Mouse (Mus musculus): ENCODE data around the gene Lama5. TPM values are rescaled to one million over a fixed set of nuclear protein-coding genes. Genes with fewer than 3 reads are reported as not detected.
A peak's percentile ranks its signal among the peaks of the same experiment; 100 is the strongest.

Gene Lama5
- polyA plus RNA-seq, 1 experiment from 2014 or later: 61.3 TPM

DNA sequence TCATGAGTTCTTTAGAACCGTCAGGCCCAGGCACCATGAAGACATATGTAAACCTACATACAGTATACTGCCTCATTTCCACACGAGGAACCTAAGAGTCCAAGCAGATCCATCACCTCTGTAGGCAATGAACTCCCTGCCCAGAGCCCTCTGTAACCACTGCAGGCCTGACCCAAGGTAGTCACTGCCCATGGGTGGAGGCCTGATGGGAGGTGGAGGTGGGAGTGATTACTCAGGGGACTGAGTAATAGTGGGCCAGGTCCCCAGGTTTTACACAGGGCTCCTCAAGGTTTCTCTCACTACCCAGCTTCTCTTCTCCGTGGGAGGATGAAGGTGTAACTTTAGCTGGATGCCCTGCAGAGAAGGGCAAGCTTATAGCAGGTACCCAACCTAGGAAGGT, 3.5 kb upstream of the Lama5 start:
- no peak for ATAC-seq (ENCODE audit: insufficient read depth, low FRiP score)
- peaks cover 48% of the 10 kb centered on the region for H3K4me1 ChIP-seq (ENCODE audit: control insufficient read depth, insufficient read depth, low read length)
- H3K9ac ChIP-seq (ENCODE audit: low read length): no peak overlapping the region
- peak overlapping the region; percentile 48; the same call in 1 of the 2 replicates for H3K27ac ChIP-seq (ENCODE audit: low read length)
- no peak overlapping the region for H3K4me2 ChIP-seq (ENCODE audit: low read depth, low read length)
- H3K4me3 ChIP-seq (replicated peaks; ENCODE audit: low read length): no peak overlapping the region
- no peaks in the 10 kb centered on the region for H3K9me3 ChIP-seq (replicated peaks; ENCODE audit: control insufficient read depth, low read length)
- 0 out of 2 replicates have a peak, but pooled peaks cover 2% of the 10 kb centered on the region for H3K27me3 ChIP-seq (ENCODE audit: control insufficient read depth, insufficient read depth, low read length)
- 63% methylated on average over 3 of the region's 3 CpGs for WGBS
- no peaks in the 10 kb centered on the region for H3K36me3 ChIP-seq (ENCODE audit: control insufficient read depth, insufficient read depth, low read length)

DNA sequence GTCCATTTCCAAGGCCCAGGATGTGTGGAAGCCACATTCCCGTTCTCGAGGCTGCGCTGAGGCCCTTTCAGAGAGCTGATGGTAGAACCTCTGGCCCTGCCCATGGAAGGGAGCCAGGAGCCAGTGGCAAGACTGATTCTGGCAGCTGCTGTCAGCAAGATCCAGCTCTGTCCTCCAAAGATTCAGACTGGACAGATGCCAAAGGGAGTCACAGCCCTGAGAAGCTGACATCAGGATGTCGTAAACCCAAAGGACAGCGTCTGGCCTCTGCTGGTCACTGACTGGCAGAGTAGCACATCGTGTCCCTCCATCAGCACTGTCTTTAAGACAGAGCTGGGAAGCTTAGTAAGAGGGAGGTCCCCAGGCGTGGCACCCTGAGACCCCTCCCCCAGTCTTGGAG, 2.9 kb upstream of the Lama5 start:
- peaks cover 47% of the 10 kb centered on the region for H3K4me1 ChIP-seq (ENCODE audit: control insufficient read depth, insufficient read depth, low read length)
- H3K4me3 ChIP-seq (replicated peaks; ENCODE audit: low read length): no peak overlapping the region
- 56% methylated on average over 7 of the region's 7 CpGs for WGBS
- ATAC-seq (ENCODE audit: insufficient read depth, low FRiP score): no peak
- H3K27ac ChIP-seq (ENCODE audit: low read length): peak overlapping the region; percentile 48
- peak overlapping the region; percentile 68; the same call in 1 of the 2 replicates for H3K9ac ChIP-seq (ENCODE audit: low read length)
- H3K9me3 ChIP-seq (replicated peaks; ENCODE audit: control insufficient read depth, low read length): no peaks in the 10 kb centered on the region
- H3K36me3 ChIP-seq (ENCODE audit: control insufficient read depth, insufficient read depth, low read length): no peaks in the 10 kb centered on the region
- 0 out of 2 replicates have a peak, but pooled peaks cover 2% of the 10 kb centered on the region for H3K27me3 ChIP-seq (ENCODE audit: control insufficient read depth, insufficient read depth, low read length)
- no peak overlapping the region for H3K4me2 ChIP-seq (ENCODE audit: low read depth, low read length)

DNA sequence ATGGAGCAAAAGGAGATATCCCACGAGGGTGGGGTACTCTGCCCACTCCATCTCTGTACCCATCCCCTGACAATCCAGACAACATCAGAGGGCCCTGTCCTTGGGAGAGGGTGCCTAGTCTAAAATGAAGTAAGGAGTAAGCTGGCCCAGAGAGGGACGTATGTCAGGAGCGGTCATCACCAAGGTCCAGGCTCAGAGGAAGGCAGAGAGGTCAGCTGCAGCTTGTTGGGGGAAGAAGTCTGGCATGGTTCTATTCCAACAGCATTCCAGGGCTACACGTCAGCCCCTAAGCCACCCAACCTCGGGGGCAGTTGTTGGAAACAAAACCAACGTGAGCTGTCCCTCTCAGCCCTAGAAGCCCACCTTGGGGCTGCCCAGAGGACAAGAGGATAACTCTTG, 2.4 kb upstream of the Lama5 start:
- no peak overlapping the region for H3K4me3 ChIP-seq (replicated peaks; ENCODE audit: low read length)
- peaks cover 42% of the 10 kb centered on the region for H3K4me1 ChIP-seq (ENCODE audit: control insufficient read depth, insufficient read depth, low read length)
- ATAC-seq (ENCODE audit: insufficient read depth, low FRiP score): no peak
- H3K4me2 ChIP-seq (ENCODE audit: low read depth, low read length): peak overlapping the region; percentile 54
- H3K27me3 ChIP-seq (ENCODE audit: control insufficient read depth, insufficient read depth, low read length): 0 out of 2 replicates have a peak, but pooled peaks cover 2% of the 10 kb centered on the region
- H3K9ac ChIP-seq (ENCODE audit: low read length): peak overlapping the region; percentile 68
- H3K27ac ChIP-seq (ENCODE audit: low read length): peak overlapping the region; percentile 48
- 49% methylated on average over 6 of the region's 6 CpGs for WGBS
- H3K36me3 ChIP-seq (ENCODE audit: control insufficient read depth, insufficient read depth, low read length): no peaks in the 10 kb centered on the region
- no peaks in the 10 kb centered on the region for H3K9me3 ChIP-seq (replicated peaks; ENCODE audit: control insufficient read depth, low read length)

DNA sequence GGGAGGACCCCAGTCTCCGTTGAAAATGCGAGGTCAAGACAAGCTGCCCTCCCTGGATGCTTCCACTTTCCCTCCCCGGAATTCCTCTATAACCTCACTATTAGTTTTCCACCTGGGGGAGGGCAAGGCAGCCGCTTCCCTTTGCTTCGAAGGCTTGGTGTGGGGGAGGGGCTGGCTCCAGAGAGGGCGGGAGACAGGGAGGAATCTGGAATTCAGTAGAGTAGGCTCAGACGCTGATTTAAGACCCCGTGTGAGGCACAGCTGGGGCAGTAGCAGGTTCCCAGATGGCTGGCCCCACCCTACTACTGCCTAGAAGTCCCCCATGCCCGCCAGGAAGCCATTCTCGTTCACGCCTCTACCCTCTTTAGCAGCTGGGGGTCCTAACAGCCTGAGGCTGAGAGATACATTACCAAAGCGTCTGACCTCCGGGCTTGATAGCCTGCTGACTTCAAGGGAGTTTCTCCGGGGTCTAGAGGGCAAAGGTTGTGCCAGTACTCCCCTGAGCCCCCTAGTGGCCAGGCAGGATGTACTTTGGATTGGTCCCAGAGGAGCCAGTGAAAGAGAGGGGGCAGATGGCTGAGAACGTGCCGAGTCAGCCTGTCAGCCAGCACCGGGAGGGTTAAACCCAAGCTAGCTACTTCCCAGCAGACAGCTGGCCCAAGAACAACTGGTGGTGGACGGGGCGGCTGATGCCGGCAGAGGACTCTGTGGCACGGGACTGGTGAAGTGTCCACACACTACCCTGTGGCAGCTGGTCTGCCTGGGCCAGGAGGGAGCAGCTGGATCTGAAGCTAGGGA, 1.8 kb upstream of the Lama5 start:
- Histone ChIP-seq H3K4me1 (ENCODE audit: control insufficient read depth, insufficient read depth, low read length) (peaks cover 45% of the 10 kb centered on the region), H3K36me3 (ENCODE audit: control insufficient read depth, insufficient read depth, low read length) (no peaks in the 10 kb centered on the region), H3K27me3 (ENCODE audit: control insufficient read depth, insufficient read depth, low read length) (0 out of 2 replicates have a peak, but pooled peaks cover 2% of the 10 kb centered on the region), H3K9me3 (replicated peaks; ENCODE audit: control insufficient read depth, low read length) (no peaks in the 10 kb centered on the region), H3K9ac (ENCODE audit: low read length) (peak overlapping the region; percentile 68), H3K27ac (ENCODE audit: low read length) (peak overlapping the region; percentile 48), H3K4me3 (replicated peaks; ENCODE audit: low read length) (peak overlapping the region; percentile 20), H3K4me2 (ENCODE audit: low read depth, low read length) (peak overlapping the region; percentile 54)
- ATAC-seq (ENCODE audit: insufficient read depth, low FRiP score): peak; percentile 17; the same call in 1 of the 2 replicates
- 3% methylated on average over 21 of the region's 21 CpGs for WGBS

DNA sequence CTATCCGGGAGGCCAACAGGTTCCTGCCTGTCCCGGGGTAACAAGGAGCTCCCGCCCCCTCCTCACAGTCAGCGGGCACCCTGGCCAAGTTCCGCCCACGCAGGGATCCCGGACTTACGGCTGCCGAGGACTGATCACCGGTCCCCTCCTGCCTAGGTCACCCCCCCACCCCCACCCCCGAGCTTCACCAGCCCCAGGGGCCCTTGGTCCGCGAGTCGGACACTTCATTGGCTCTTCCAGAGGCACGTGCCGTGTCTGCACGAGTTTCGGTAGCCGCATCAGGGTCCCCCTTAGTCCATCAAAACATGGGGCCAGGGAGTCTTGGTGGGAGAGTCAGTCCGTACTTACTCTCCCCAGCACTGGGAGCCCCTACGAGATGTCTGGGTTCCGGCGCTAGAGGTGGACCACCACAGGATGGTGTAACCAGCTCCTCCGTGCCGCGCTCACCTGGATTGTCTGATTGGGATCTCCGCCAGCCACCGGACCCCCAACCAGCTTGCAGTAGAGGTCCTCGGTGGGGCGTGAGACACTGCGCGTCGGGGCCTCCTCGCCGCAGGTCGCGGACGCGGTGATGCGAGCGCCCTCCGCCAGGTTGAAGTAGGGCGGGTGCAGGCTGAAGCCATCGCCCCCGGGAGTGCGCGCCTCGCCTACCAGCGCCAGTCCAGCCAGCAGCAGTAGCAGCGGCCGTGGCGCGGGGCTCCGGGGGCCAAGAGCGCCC, 456 bp downstream of the Lama5 start:
- no peaks in the 10 kb centered on the region for H3K9me3 ChIP-seq (replicated peaks; ENCODE audit: control insufficient read depth, low read length)
- H3K36me3 ChIP-seq (ENCODE audit: control insufficient read depth, insufficient read depth, low read length): no peaks in the 10 kb centered on the region
- peak overlapping the region; percentile 83 for H3K9ac ChIP-seq (ENCODE audit: low read length)
- peak overlapping the region; percentile 91 for H3K4me2 ChIP-seq (ENCODE audit: low read depth, low read length)
- no peak for ATAC-seq (ENCODE audit: insufficient read depth, low FRiP score)
- peaks cover 50% of the 10 kb centered on the region for H3K4me1 ChIP-seq (ENCODE audit: control insufficient read depth, insufficient read depth, low read length)
- peak overlapping the region; percentile 84 for H3K27ac ChIP-seq (ENCODE audit: low read length)
- peak overlapping the region; percentile 76 for H3K4me3 ChIP-seq (replicated peaks; ENCODE audit: low read length)
- WGBS: under 1% methylated on average over 54 of the region's 55 CpGs
- 0 out of 2 replicates have a peak, but pooled peaks cover 2% of the 10 kb centered on the region for H3K27me3 ChIP-seq (ENCODE audit: control insufficient read depth, insufficient read depth, low read length)

DNA sequence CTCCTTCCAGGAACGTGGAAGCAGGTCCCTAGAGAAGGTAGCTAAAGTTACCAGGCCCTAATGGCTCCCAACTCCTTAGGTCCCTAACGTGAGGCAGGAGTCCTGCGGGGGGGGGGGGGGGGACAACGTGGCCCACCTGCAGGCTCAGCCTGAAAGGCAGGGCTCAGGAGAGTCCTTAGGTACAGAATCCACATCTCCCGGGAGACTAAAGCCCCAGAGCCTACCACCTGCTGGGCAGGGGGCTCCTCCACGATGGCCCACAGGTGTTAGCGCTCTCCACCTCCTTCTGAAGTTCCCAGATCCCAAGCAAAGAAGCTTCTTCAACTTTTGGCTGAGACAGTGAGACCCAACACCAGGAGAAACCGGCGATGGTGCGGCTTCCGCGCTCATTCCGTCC, 1.0 kb downstream of the Lama5 start:
- Histone ChIP-seq H3K4me3 (replicated peaks; ENCODE audit: low read length) (peak overlapping the region; percentile 76), H3K9ac (ENCODE audit: low read length) (peak overlapping the region; percentile 83), H3K36me3 (ENCODE audit: control insufficient read depth, insufficient read depth, low read length) (no peaks in the 10 kb centered on the region), H3K27ac (ENCODE audit: low read length) (peak overlapping the region; percentile 84), H3K4me2 (ENCODE audit: low read depth, low read length) (peak overlapping the region; percentile 91), H3K9me3 (replicated peaks; ENCODE audit: control insufficient read depth, low read length) (no peaks in the 10 kb centered on the region), H3K27me3 (ENCODE audit: control insufficient read depth, insufficient read depth, low read length) (0 out of 2 replicates have a peak, but pooled peaks cover 2% of the 10 kb centered on the region), H3K4me1 (ENCODE audit: control insufficient read depth, insufficient read depth, low read length) (peaks cover 53% of the 10 kb centered on the region)
- WGBS: 4% methylated on average over 13 of the region's 13 CpGs
- ATAC-seq (ENCODE audit: insufficient read depth, low FRiP score): no peak

DNA sequence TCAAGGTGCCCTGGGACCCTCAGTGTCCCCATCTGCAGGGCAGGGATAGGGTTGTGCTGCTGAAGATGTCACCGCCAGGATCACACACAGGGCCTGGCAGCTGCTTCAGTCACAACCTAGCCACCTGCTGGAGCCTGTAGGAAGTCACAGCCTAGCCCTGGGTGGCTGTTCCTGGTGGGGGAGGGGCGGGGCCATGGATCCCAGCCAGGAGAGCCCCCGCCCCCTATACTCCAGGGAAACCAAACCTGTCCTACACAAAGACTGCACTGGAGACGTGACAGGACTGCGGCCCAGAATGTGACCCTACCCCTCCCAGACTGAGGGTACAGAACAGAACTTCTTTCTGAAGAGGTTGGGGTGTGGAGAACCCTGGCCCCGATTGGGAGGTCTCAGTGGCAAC, 3.4 kb downstream of the Lama5 start:
- peak overlapping the region; percentile 83; the same call in 1 of the 2 replicates for H3K9ac ChIP-seq (ENCODE audit: low read length)
- peak overlapping the region; percentile 76; the same call in 1 of the 2 replicates for H3K4me3 ChIP-seq (replicated peaks; ENCODE audit: low read length)
- 0 out of 2 replicates have a peak, but pooled peaks cover 2% of the 10 kb centered on the region for H3K27me3 ChIP-seq (ENCODE audit: control insufficient read depth, insufficient read depth, low read length)
- H3K27ac ChIP-seq (ENCODE audit: low read length): peak overlapping the region; percentile 81
- peaks cover 56% of the 10 kb centered on the region for H3K4me1 ChIP-seq (ENCODE audit: control insufficient read depth, insufficient read depth, low read length)
- no peaks in the 10 kb centered on the region for H3K36me3 ChIP-seq (ENCODE audit: control insufficient read depth, insufficient read depth, low read length)
- ATAC-seq (ENCODE audit: insufficient read depth, low FRiP score): peak; percentile 75
- H3K9me3 ChIP-seq (replicated peaks; ENCODE audit: control insufficient read depth, low read length): no peaks in the 10 kb centered on the region
- WGBS: 17% methylated on average over 6 of the region's 6 CpGs
- peak overlapping the region; percentile 91; the same call in 1 of the 2 replicates for H3K4me2 ChIP-seq (ENCODE audit: low read depth, low read length)

DNA sequence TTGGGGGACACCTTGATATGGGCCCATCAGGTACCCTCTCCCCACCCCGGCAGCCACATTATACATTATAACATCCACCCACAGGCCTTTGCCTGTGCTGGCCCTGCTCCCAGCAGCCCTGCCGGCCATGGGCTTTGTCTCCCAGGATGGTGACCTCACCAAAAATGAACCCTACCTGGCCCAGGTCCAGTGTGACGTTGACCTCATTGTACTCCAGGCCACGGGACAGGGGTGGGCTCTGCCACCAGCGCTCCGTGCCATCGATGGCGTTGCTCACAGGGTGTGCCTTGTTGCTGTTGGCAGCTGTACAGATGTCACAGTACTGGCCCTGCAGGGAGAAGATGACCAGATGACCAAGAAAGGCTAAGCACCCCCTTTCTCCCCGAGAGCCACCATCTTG, 4.6 kb downstream of the Lama5 start:
- 0 out of 2 replicates have a peak, but pooled peaks cover 2% of the 10 kb centered on the region for H3K27me3 ChIP-seq (ENCODE audit: control insufficient read depth, insufficient read depth, low read length)
- no peaks in the 10 kb centered on the region for H3K36me3 ChIP-seq (ENCODE audit: control insufficient read depth, insufficient read depth, low read length)
- H3K4me2 ChIP-seq (ENCODE audit: low read depth, low read length): no peak overlapping the region
- no peaks in the 10 kb centered on the region for H3K9me3 ChIP-seq (replicated peaks; ENCODE audit: control insufficient read depth, low read length)
- peaks cover 59% of the 10 kb centered on the region for H3K4me1 ChIP-seq (ENCODE audit: control insufficient read depth, insufficient read depth, low read length)
- no peak overlapping the region for H3K27ac ChIP-seq (ENCODE audit: low read length)
- no peak for ATAC-seq (ENCODE audit: insufficient read depth, low FRiP score)
- no peak overlapping the region for H3K4me3 ChIP-seq (replicated peaks; ENCODE audit: low read length)
- H3K9ac ChIP-seq (ENCODE audit: low read length): 0 out of 2 replicates have a peak overlapping the region, but pooled peaks have one; percentile 12
- 86% methylated on average over 9 of the region's 9 CpGs for WGBS

All from stomach, embryonic 16.5 days (tissue).